Mouse (Mus musculus): ENCODE data around the gene Ugt2b5. TPM values are rescaled to one million over a fixed set of nuclear protein-coding genes. Genes with fewer than 3 reads are reported as not detected.

Ugt2b5 gene
- polyA plus RNA-seq, 1 experiment from 2014 or later: not detected

DNA sequence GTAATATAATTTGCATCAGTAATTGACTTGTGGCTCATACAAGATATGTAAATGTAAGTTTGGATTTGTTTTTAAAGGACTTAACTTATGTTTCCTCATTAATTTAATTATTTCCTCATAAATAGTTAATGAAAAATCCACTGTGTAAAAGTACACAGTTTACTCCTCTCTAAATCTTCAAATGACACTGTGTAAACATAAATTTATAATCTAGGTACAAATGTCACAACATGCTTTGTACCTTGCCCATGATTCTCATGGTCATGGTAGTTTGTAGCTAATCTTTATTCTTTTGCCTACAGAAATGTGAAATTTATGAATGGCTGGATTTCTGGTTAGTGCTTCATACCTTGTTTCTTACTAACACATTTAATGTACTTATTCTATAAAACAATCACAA lies 49.0 kb downstream of the Ugt2b5 start:
- Histone ChIP-seq H3K9ac (ENCODE audit: low read length) (no peak overlapping the region), H3K4me1 (ENCODE audit: control insufficient read depth in 2 of 2, insufficient read depth in 2 of 2, low read length in 2 of 2) (no peaks in the 10 kb centered on the region), H3K36me3 (ENCODE audit: control insufficient read depth, insufficient read depth, low read length) (no peaks in the 10 kb centered on the region), H3K4me3 (ENCODE audit: control insufficient read depth in 1 of 2, insufficient read depth in 1 of 2, low read depth in 1 of 2, low read length in 2 of 2) (no peak overlapping the region), H3K27me3 (ENCODE audit: control insufficient read depth, insufficient read depth, low read length) (no peaks in the 10 kb centered on the region), H3K27ac (replicated peaks in 1 of 2; ENCODE audit: control insufficient read depth in 1 of 2, insufficient read depth in 1 of 2, low read depth in 2 of 2, low read length in 2 of 2) (no peak overlapping the region), H3K9me3 (ENCODE audit: control insufficient read depth, low read length) (no peaks in the 10 kb centered on the region), H3K4me2 (ENCODE audit: low read length) (no peak overlapping the region)
- no peak for ATAC-seq (ENCODE audit: insufficient number of reproducible peaks, insufficient read depth, low FRiP score, low read depth)

DNA sequence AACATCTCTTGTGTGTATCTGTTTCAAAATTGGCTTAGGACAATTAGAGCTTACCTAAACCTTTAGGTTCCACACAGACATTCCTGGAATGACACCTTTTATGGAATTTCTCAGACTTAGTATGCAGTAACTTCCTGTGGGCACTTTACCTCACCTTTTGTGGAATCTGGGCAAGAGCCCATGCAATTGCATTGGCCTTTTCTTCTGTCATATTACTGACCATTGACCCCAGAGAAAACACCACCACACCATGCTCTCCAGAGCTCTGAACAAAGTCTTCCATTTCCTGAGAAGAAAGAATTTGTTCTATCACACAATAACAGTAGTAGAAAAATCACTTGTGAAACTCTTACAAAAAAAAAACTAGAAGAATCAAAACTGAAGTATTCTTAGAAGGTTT lies 50.9 kb downstream of the Ugt2b5 start:
- no peak for ATAC-seq (ENCODE audit: insufficient number of reproducible peaks, insufficient read depth, low FRiP score, low read depth)
- no peaks in the 10 kb centered on the region for H3K9me3 ChIP-seq (ENCODE audit: control insufficient read depth, low read length)
- no peak overlapping the region for H3K4me3 ChIP-seq (ENCODE audit: control insufficient read depth in 1 of 2, insufficient read depth in 1 of 2, low read depth in 1 of 2, low read length in 2 of 2)
- H3K4me1 ChIP-seq (ENCODE audit: control insufficient read depth in 2 of 2, insufficient read depth in 2 of 2, low read length in 2 of 2): no peaks in the 10 kb centered on the region
- H3K27me3 ChIP-seq (ENCODE audit: control insufficient read depth, insufficient read depth, low read length): no peaks in the 10 kb centered on the region
- no peak overlapping the region for H3K27ac ChIP-seq (replicated peaks in 1 of 2; ENCODE audit: control insufficient read depth in 1 of 2, insufficient read depth in 1 of 2, low read depth in 2 of 2, low read length in 2 of 2)
- H3K36me3 ChIP-seq (ENCODE audit: control insufficient read depth, insufficient read depth, low read length): no peaks in the 10 kb centered on the region
- H3K9ac ChIP-seq (ENCODE audit: low read length): no peak overlapping the region
- no peak overlapping the region for H3K4me2 ChIP-seq (ENCODE audit: low read length)

DNA sequence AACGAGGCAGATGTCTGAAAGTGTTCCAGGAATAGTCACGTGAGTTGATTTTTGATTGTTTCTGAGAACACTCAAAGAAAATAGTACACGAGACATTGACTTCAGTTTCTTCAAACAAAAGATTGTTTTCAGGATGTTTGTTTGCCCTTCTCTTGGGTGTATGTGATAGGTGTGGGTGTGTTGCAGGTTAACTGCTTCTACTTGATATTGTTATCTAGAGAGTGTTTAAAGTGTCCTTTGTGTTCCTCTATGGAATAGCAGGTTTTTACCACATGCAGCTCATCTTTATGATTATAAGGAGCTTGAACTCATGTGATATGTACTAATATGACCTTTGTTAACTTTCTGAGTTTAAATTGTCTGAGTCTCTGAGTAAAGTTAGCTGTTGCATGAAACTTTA lies 53.8 kb downstream of the Ugt2b5 start:
- Histone ChIP-seq H3K4me1 (ENCODE audit: control insufficient read depth in 2 of 2, insufficient read depth in 2 of 2, low read length in 2 of 2) (no peaks in the 10 kb centered on the region), H3K9ac (ENCODE audit: low read length) (no peak overlapping the region), H3K27ac (replicated peaks in 1 of 2; ENCODE audit: control insufficient read depth in 1 of 2, insufficient read depth in 1 of 2, low read depth in 2 of 2, low read length in 2 of 2) (no peak overlapping the region), H3K9me3 (ENCODE audit: control insufficient read depth, low read length) (no peaks in the 10 kb centered on the region), H3K27me3 (ENCODE audit: control insufficient read depth, insufficient read depth, low read length) (no peaks in the 10 kb centered on the region), H3K36me3 (ENCODE audit: control insufficient read depth, insufficient read depth, low read length) (no peaks in the 10 kb centered on the region), H3K4me2 (ENCODE audit: low read length) (no peak overlapping the region), H3K4me3 (ENCODE audit: control insufficient read depth in 1 of 2, insufficient read depth in 1 of 2, low read depth in 1 of 2, low read length in 2 of 2) (no peak overlapping the region)
- 59% methylated on average over 3 of the region's 3 CpGs for WGBS
- no peak for ATAC-seq (ENCODE audit: insufficient number of reproducible peaks, insufficient read depth, low FRiP score, low read depth)

Other genes starting within 250 kb of the Ugt2b5 start
- gene Ugt2b34, start 233.4 kb downstream of the Ugt2b5 start, polyA plus RNA-seq (2014; fragmentation: Nextera tagmentation; extraction: Ambion mirVana): not detected in 2 replicates
- gene Ugt2b1, start 213.8 kb downstream of the Ugt2b5 start, polyA plus RNA-seq (2014; fragmentation: Nextera tagmentation; extraction: Ambion mirVana): not detected in 2 replicates
- gene Ugt2b35, start 139.5 kb downstream of the Ugt2b5 start, polyA plus RNA-seq (2014; fragmentation: Nextera tagmentation; extraction: Ambion mirVana): not detected in 2 replicates
- gene Ugt2b36, start 47.8 kb downstream of the Ugt2b5 start, polyA plus RNA-seq (2014; fragmentation: Nextera tagmentation; extraction: Ambion mirVana): not detected in 2 replicates
- not detected in 2 replicates for gene Ugt2b37, start 114.5 kb upstream of the Ugt2b5 start, polyA plus RNA-seq (2014; fragmentation: Nextera tagmentation; extraction: Ambion mirVana)
- gene Ugt2a3, start 196.9 kb upstream of the Ugt2b5 start, polyA plus RNA-seq (2014; fragmentation: Nextera tagmentation; extraction: Ambion mirVana): not detected in 2 replicates